Mouse (Mus musculus): Measurements from ENCODE around the gene Cdr2l. TPM values are rescaled to one million over a fixed set of nuclear protein-coding genes. Genes with fewer than 3 reads are reported as not detected.

Gene Cdr2l
- under 1 TPM; 0.21 to 0.36 TPM for total RNA-seq (2023)

GRCm38 (mm10) chr11:115381743-115382539 lies at the start of gene Cdr2l:
Gene Cdr2l, plus strand, starts transcription at chr11:115381916.

GRCm38 (mm10) chr11:115334531-115334930 lies 47.2 kb upstream of the Cdr2l start, which contains the start of gene Otop3:
Gene Otop3, plus strand, starts transcription at chr11:115334731.

DNA sequence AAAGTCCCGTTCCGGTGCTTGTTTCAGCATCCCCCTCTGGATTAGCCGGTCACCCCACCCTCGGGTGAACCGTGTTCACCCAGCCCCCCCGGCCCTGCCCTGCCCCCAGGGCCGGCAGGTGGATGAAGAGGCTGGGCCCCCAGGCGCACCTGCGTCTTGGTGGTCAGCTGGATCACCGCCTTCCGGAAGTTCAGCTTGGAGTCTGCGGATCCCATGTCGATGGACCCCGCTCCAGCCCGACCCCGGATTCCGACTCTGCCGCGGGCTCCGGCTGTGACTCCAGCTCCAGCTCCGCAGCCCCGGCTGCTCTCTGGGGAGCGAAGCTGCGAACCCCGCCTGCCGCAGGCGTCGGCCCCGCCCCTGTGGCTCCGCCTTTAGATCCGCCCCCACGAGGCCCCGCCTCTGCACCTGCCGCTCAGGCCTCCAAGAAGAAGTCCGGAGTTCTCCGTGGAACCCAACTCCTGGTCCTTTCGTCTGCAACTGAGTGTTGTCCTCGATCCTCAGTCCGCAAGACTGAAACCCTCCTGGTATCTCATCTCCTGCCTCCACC lies 14.2 kb upstream of the Cdr2l start, which contains the start of gene Hid1:
Gene Hid1, minus strand, starts transcription at position 362 of the 550 bp plus-strand sequence.

GRCm38 (mm10) chr11:115403338-115404124 lies 21.8 kb downstream of the Cdr2l start, which contains the start of gene Mrpl58:
Gene Mrpl58, plus strand, starts transcription at chr11:115403752.

DNA sequence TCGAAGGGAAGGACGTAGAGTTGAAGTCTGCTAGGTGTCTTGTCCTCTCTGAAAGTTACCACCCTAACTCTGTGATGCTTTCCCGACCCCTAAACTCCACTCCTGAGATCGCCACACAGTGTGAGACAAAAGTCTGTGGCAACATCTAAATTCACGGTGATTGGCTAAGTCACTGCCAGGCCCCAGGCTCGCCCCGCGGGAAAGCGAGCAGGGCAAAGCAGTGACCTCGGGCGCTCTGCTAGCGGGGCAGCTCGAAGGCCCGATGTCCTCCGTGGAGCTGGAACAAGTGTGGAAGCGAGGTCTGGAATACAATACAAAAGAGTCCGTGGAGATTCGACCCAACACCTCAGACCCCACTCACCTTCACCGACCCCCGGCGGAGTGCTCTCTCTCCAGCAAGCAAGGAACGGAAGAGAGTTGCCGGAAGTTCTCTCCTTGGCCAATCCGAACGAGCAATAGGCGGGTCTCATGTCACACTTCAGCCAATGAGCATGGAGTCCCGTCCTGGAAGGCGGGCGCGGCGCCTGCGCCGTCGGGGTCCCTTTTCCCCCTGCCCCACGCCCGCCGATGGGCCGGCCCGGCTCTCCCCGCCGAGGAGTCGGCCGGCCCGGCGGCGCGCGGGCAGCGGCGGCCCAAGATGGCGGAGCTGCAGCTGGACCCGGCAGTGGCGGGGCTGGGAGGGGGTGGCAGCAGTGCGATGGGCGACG lies 38.0 kb downstream of the Cdr2l start, which contains the start of the genes Atp5h and Kctd2:
Gene Atp5h, minus strand, starts transcription at position 432 of the 707 bp plus-strand sequence.
Gene Kctd2, plus strand, starts transcription at position 598 of the 707 bp plus-strand sequence.

GRCm38 (mm10) chr11:115439906-115440595 lies 58.3 kb downstream of the Cdr2l start, which contains the start of gene Trim80:
Gene Trim80, plus strand, starts transcription at chr11:115440545.

Other genes with a start within 250 kb of the Cdr2l start
- 10 to 100 TPM; 28.8 to 29.9 TPM for gene Cd300lf, start 247.9 kb upstream of the Cdr2l start, total RNA-seq (2023)
- gene Slc9a3r1, start 218.6 kb upstream of the Cdr2l start, total RNA-seq (2023), result 10 to 100 TPM; 82.4 to 86.6 TPM
- gene Tmem104, start 194.4 kb upstream of the Cdr2l start, total RNA-seq (2023), result 10 to 100 TPM; 59.0 to 72.0 TPM
- 10 to 100 TPM; 16.3 to 18.5 TPM for gene Nat9, start 194.1 kb upstream of the Cdr2l start, total RNA-seq (2023)
- not detected for gene Grin2c, start 114.7 kb upstream of the Cdr2l start, total RNA-seq (2023)
- gene Fdxr, start 104.9 kb upstream of the Cdr2l start, total RNA-seq (2023), result 10 to 100 TPM; 10.6 to 12.1 TPM
- 1 to 10 TPM; 1.2 to 1.4 TPM for gene Fads6, start 84.3 kb upstream of the Cdr2l start, total RNA-seq (2023)
- not detected for gene Otop2, start 74.8 kb upstream of the Cdr2l start, total RNA-seq (2023)
- gene Ush1g, start 59.9 kb upstream of the Cdr2l start, total RNA-seq (2023), result not detected
- not detected for gene Otop3, start 47.2 kb upstream of the Cdr2l start, total RNA-seq (2023)
- gene Hid1, start 14.2 kb upstream of the Cdr2l start, total RNA-seq (2023), result under 1 TPM; 0.45 to 0.73 TPM
- gene Mrpl58, start 21.8 kb downstream of the Cdr2l start, total RNA-seq (2023), result 10 to 100 TPM; 51.8 to 56.5 TPM
- gene Atp5h, start 38.0 kb downstream of the Cdr2l start, total RNA-seq (2023), result 100 to 1,000 TPM; 227 to 243 TPM
- 10 to 100 TPM; 33.9 to 34.2 TPM for gene Kctd2, start 38.2 kb downstream of the Cdr2l start, total RNA-seq (2023)
- gene Trim80, start 58.6 kb downstream of the Cdr2l start, total RNA-seq (2023), result not detected
- under 1 TPM in 1 of 2 experiments, not detected in 1; 0.21 TPM for gene Slc16a5, start 80.6 kb downstream of the Cdr2l start, total RNA-seq (2023)
- 10 to 100 TPM; 31.8 to 35.1 TPM for gene Armc7, start 93.8 kb downstream of the Cdr2l start, total RNA-seq (2023)
- 10 to 100 TPM; 91.6 to 94.8 TPM for gene Nt5c, start 109.9 kb downstream of the Cdr2l start, total RNA-seq (2023)
- 100 to 1,000 TPM; 177 to 178 TPM for gene Jpt1, start 132.5 kb downstream of the Cdr2l start, total RNA-seq (2023)
- gene Sumo2, start 154.4 kb downstream of the Cdr2l start, total RNA-seq (2023), result 100 to 1,000 TPM; 185 to 191 TPM
- gene Nup85, start 182.5 kb downstream of the Cdr2l start, total RNA-seq (2023), result 10 to 100 TPM; 32.4 to 40.1 TPM
- 10 to 100 TPM; 19.5 to 22.1 TPM for gene Mrps7, start 222.0 kb downstream of the Cdr2l start, total RNA-seq (2023)
- gene Gga3, start 222.1 kb downstream of the Cdr2l start, total RNA-seq (2023), result 10 to 100 TPM; 74.0 to 86.5 TPM
- gene Mif4gd, start 231.1 kb downstream of the Cdr2l start, total RNA-seq (2023), result 10 to 100 TPM; 42.1 to 46.5 TPM
- 10 to 100 TPM; 36.3 to 40.4 TPM for gene Slc25a19, start 246.4 kb downstream of the Cdr2l start, total RNA-seq (2023)